Comparison of ENCODE assay signal across 32 mouse cellular contexts in the genomic region with DNA sequence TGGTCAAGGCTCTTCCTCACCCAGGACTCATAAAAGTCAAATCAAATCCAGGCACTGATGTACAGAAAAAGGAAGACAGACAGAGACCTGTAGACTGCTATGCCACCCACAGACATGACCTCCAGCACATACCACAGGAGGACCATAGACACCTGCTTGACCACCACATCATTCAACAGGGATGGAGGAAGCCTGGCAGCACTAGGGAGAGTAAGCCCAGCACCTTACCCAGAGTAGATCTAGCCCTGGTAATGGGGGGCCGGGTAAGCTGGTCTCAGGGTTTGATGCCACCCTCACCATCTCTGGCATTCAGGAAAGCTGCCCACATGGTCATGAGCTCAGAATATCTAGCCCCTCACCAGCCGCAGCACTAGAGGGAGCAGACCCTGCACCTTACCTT.
"Had no signal": no experiment of that assay in that cellular context is flagged by ENCODE, and none has a peak within 500 bp of the region (broad histone marks: within the 10 kb centered on the region; RNA-seq: fewer than 3 reads in every experiment).

No protein-coding gene starts in this region.

- ATAC-seq: liver, embryonic 12.5 days; liver, postnatal 0 days; lung, postnatal 0 days; midbrain, embryonic 13.5 days; midbrain, embryonic 15.5 days; midbrain, embryonic 16.5 days had no signal

- H3K4me3 ChIP-seq: limb, embryonic 10.5 days; limb, embryonic 12.5 days; limb, embryonic 13.5 days; limb, embryonic 15.5 days; liver, embryonic 12.5 days; liver, embryonic 13.5 days; liver, embryonic 15.5 days; lung, embryonic 15.5 days; megakaryocyte, embryonic 14.5 days; midbrain, embryonic 10.5 days; midbrain, embryonic 12.5 days; midbrain, embryonic 13.5 days; midbrain, embryonic 15.5 days; myocyte; neural tube, embryonic 12.5 days had no signal

- H3K27me3 ChIP-seq: limb, embryonic 12.5 days; limb, embryonic 13.5 days; limb, embryonic 15.5 days; liver, embryonic 12.5 days; liver, embryonic 13.5 days; liver, embryonic 15.5 days; lung, embryonic 15.5 days; midbrain, embryonic 12.5 days; midbrain, embryonic 13.5 days; midbrain, embryonic 15.5 days; neural tube, embryonic 12.5 days had no signal

- H3K9ac ChIP-seq: limb, embryonic 12.5 days; limb, embryonic 13.5 days; limb, embryonic 15.5 days; liver, embryonic 12.5 days; liver, embryonic 13.5 days; liver, embryonic 14.5 days; liver, embryonic 15.5 days; liver, postnatal 0 days; lung, embryonic 14.5 days; lung, embryonic 15.5 days; midbrain, embryonic 12.5 days; midbrain, embryonic 13.5 days; midbrain, embryonic 15.5 days; neural tube, embryonic 12.5 days had no signal

- H3K9me3 ChIP-seq: limb, embryonic 10.5 days; limb, embryonic 12.5 days; limb, embryonic 13.5 days; limb, embryonic 15.5 days; liver, embryonic 12.5 days; liver, embryonic 13.5 days; liver, embryonic 15.5 days; lung, embryonic 15.5 days; megakaryocyte, embryonic 14.5 days; midbrain, embryonic 10.5 days; midbrain, embryonic 12.5 days; midbrain, embryonic 13.5 days; midbrain, embryonic 15.5 days; neural tube, embryonic 12.5 days had no signal

- H3K36me3 ChIP-seq: limb, embryonic 10.5 days; limb, embryonic 12.5 days; limb, embryonic 13.5 days; limb, embryonic 15.5 days; liver, embryonic 12.5 days; liver, embryonic 13.5 days; liver, embryonic 15.5 days; lung, embryonic 15.5 days; midbrain, embryonic 10.5 days; midbrain, embryonic 12.5 days; midbrain, embryonic 13.5 days; midbrain, embryonic 15.5 days; neural tube, embryonic 12.5 days had no signal

- H3K4me1 ChIP-seq: limb, embryonic 10.5 days; limb, embryonic 12.5 days; limb, embryonic 13.5 days; limb, embryonic 15.5 days; liver, embryonic 12.5 days; liver, embryonic 13.5 days; liver, embryonic 15.5 days; lung, embryonic 15.5 days; megakaryocyte, embryonic 14.5 days; midbrain, embryonic 10.5 days; midbrain, embryonic 12.5 days; midbrain, embryonic 13.5 days; midbrain, embryonic 15.5 days; neural tube, embryonic 12.5 days had no signal

- H3K4me2 ChIP-seq: limb, embryonic 12.5 days; limb, embryonic 13.5 days; limb, embryonic 15.5 days; liver, embryonic 11.5 days; liver, embryonic 12.5 days; liver, embryonic 13.5 days; liver, embryonic 15.5 days; lung, embryonic 14.5 days; lung, embryonic 15.5 days; midbrain, embryonic 11.5 days; midbrain, embryonic 12.5 days; midbrain, embryonic 13.5 days; midbrain, embryonic 15.5 days; neural tube, embryonic 12.5 days had no signal

- DNase-seq: left cerebral cortex, postnatal 4 days; liver; liver, embryonic 13.5 days; liver, postnatal 0 days; lung, adult 18-20 months; lung, adult 2 months; lung, embryonic 14.5 days; lung, postnatal 10 days; lung, postnatal 14 days; lung, postnatal 36 days; lung, postnatal 4 days; midbrain, embryonic 14.5 days had no signal

- H3K27ac ChIP-seq: limb, embryonic 10.5 days; limb, embryonic 12.5 days; limb, embryonic 13.5 days; limb, embryonic 15.5 days; liver, embryonic 12.5 days; liver, embryonic 13.5 days; liver, embryonic 14.5 days; liver, embryonic 15.5 days; lung, embryonic 15.5 days; macrophage; midbrain, embryonic 10.5 days; midbrain, embryonic 12.5 days; midbrain, embryonic 13.5 days; midbrain, embryonic 15.5 days; neural tube, embryonic 12.5 days had no signal
